Mouse (Mus musculus) layer of hippocampus, postnatal 25 days (tissue): ENCODE results near the gene Samd4b. TPM values are rescaled to one million over a fixed set of nuclear protein-coding genes. Genes with fewer than 3 reads are reported as not detected.

Experiments
- microRNA-seq, 2 experiments: library from miRNA; unstranded; fragments of <30 nt; microRNA quantifications; one replicate each; pipeline ENCODE4 v1.2.0; 2021
- total RNA-seq, 2 experiments: library from RNA; stranded (reverse); gene quantifications; 2 replicates each; pipeline ENCODE4 v1.2.3; 2021

The Samd4b gene
- total RNA-seq, 2 experiments from 2014 or later = 70.1 to 71.0 TPM

Small RNA genes lying within 50 kb of the gene (microRNA-seq; reads per million reads assigned to microRNA genes)
- gene Mir7049 = 2.4 to 2.8 reads per million in 2 experiments

Other genes starting within 250 kb of the Samd4b start
- gene Rps16, start 247.5 kb downstream of the Samd4b start, total RNA-seq = 100 to 1,000 TPM; 431 to 496 TPM
- 1 to 10 TPM; 6.2 to 8.9 TPM for gene Plekhg2, start 225.5 kb downstream of the Samd4b start, total RNA-seq
- 1 to 10 TPM; 2.7 to 2.8 TPM for gene Zfp36, start 217.9 kb downstream of the Samd4b start, total RNA-seq
- gene Med29, start 205.4 kb downstream of the Samd4b start, total RNA-seq = 10 to 100 TPM; 19.3 to 22.0 TPM
- gene Paf1, start 205.2 kb downstream of the Samd4b start, total RNA-seq = 10 to 100 TPM; 63.0 to 69.3 TPM
- 1 to 10 TPM; 1.3 to 2.3 TPM for gene Gmfg, start 160.7 kb downstream of the Samd4b start, total RNA-seq
- 10 to 100 TPM; 74.1 to 76.7 TPM for gene Lrfn1, start 146.2 kb downstream of the Samd4b start, total RNA-seq
- gene Ifnl2, start 87.7 kb downstream of the Samd4b start, total RNA-seq = not detected
- gene Ifnl3, start 75.3 kb downstream of the Samd4b start, total RNA-seq = not detected
- gene Sycn, start 57.3 kb downstream of the Samd4b start, total RNA-seq = not detected
- gene Nccrp1, start 50.9 kb downstream of the Samd4b start, total RNA-seq = under 1 TPM; 0.40 to 0.57 TPM
- gene Pak4, start within 50 bp of the Samd4b start, total RNA-seq = 10 to 100 TPM; 13.4 to 14.8 TPM
- 1 to 10 TPM; 1.6 to 2.0 TPM for gene Acp7, start 33.2 kb upstream of the Samd4b start, total RNA-seq
- 10 to 100 TPM; 17.9 to 21.6 TPM for gene Fbxo27, start 94.7 kb upstream of the Samd4b start, total RNA-seq
- gene Fbxo17, start 118.7 kb upstream of the Samd4b start, total RNA-seq = 1 to 10 TPM; 1.1 to 2.2 TPM
- gene Mrps12, start 143.7 kb upstream of the Samd4b start, total RNA-seq = 10 to 100 TPM; 62.4 to 70.0 TPM
- gene Sars2, start 143.8 kb upstream of the Samd4b start, total RNA-seq = 10 to 100 TPM; 12.4 to 15.6 TPM
- under 1 TPM; 0.42 to 0.47 TPM for gene Ccer2, start 158.0 kb upstream of the Samd4b start, total RNA-seq
- gene Sirt2, start 168.6 kb upstream of the Samd4b start, total RNA-seq = 100 to 1,000 TPM; 218 to 227 TPM
- 10 to 100 TPM; 32.1 to 33.5 TPM for gene Nfkbib, start 169.4 kb upstream of the Samd4b start, total RNA-seq
- 1 to 10 TPM; 2.6 to 3.0 TPM for gene Rinl, start 190.8 kb upstream of the Samd4b start, total RNA-seq
- gene Hnrnpl, start 210.4 kb upstream of the Samd4b start, total RNA-seq = 100 to 1,000 TPM; 380 to 402 TPM
- gene Ech1, start 227.1 kb upstream of the Samd4b start, total RNA-seq = 10 to 100 TPM; 59.7 to 66.7 TPM
- 1 to 10 TPM; 1.3 to 4.0 TPM for gene Lgals4, start 235.7 kb upstream of the Samd4b start, total RNA-seq